Comparison of ENCODE assay signal across 13 mouse cellular contexts in genomic region chr5:149852516-149852915, GRCm38 (mm10).
DNase-seq lines count a peak whose midpoint lies in the region; ATAC-seq and TF ChIP-seq lines count a peak whose summit lies in the region.
"Had no signal": no experiment of that assay in that cellular context is flagged by ENCODE, and none has a peak within 500 bp of the region (broad histone marks: within the 10 kb centered on the region; RNA-seq: fewer than 3 reads in every experiment).

No protein-coding gene starts in this region.

- no peaks in the 10 kb centered on the region for H3K9me3 ChIP-seq in hindbrain, postnatal 0 days (ENCODE audit: low read length)
- no peaks in the 10 kb centered on the region for H3K9me3 ChIP-seq in hindbrain, embryonic 13.5 days
- no peaks in the 10 kb centered on the region for H3K9me3 ChIP-seq in limb, embryonic 13.5 days
- no peaks in the 10 kb centered on the region for H3K9me3 ChIP-seq in stomach, postnatal 0 days (ENCODE audit: control insufficient read depth, low read length)
- no peaks in the 10 kb centered on the region for H3K9me3 ChIP-seq in neural tube, embryonic 15.5 days (replicated peaks)

- TF ChIP-seq EP300 in stomach, postnatal 0 days (optimal IDR thresholded peaks at IDR 0.05): no peak

- no peak overlapping the region for H3K9ac ChIP-seq in hindbrain, postnatal 0 days (replicated peaks; ENCODE audit: low read length)
- H3K9ac ChIP-seq in hindbrain, embryonic 13.5 days: no peak overlapping the region
- no peak overlapping the region for H3K9ac ChIP-seq in limb, embryonic 13.5 days
- H3K9ac ChIP-seq in stomach, postnatal 0 days (ENCODE audit: low read length): no peak overlapping the region
- no peak overlapping the region for H3K9ac ChIP-seq in neural tube, embryonic 15.5 days (replicated peaks)

- H3K27ac ChIP-seq in hindbrain, postnatal 0 days: no peak overlapping the region
- no peak overlapping the region for H3K27ac ChIP-seq in hindbrain, embryonic 13.5 days
- no peak overlapping the region for H3K27ac ChIP-seq in limb, embryonic 13.5 days
- H3K27ac ChIP-seq in stomach, postnatal 0 days (replicated peaks): no peak overlapping the region
- no peak overlapping the region for H3K27ac ChIP-seq in neural tube, embryonic 15.5 days (replicated peaks)
- H3K27ac ChIP-seq: layer of hippocampus, adult 2 months had no signal

- H3K4me2 ChIP-seq in hindbrain, postnatal 0 days (ENCODE audit: low read depth, low read length): peak overlapping the region; percentile 10; the same call in 1 of the 2 replicates
- H3K4me2 ChIP-seq in hindbrain, embryonic 13.5 days: no peak overlapping the region
- H3K4me2 ChIP-seq in limb, embryonic 13.5 days (replicated peaks): peak overlapping the region; percentile 46
- H3K4me2 ChIP-seq in stomach, postnatal 0 days (replicated peaks; ENCODE audit: low read depth): peak overlapping the region; percentile 27
- no peak overlapping the region for H3K4me2 ChIP-seq in neural tube, embryonic 15.5 days

- no peak overlapping the region for H3K4me3 ChIP-seq in hindbrain, postnatal 0 days (ENCODE audit: low read length)
- no peak overlapping the region for H3K4me3 ChIP-seq in hindbrain, embryonic 13.5 days
- peak overlapping the region; percentile 17; the same call in 1 of the 2 replicates for H3K4me3 ChIP-seq in limb, embryonic 13.5 days
- no peak overlapping the region for H3K4me3 ChIP-seq in stomach, postnatal 0 days (ENCODE audit: low read depth, low read length)
- H3K4me3 ChIP-seq in neural tube, embryonic 15.5 days (replicated peaks): no peak overlapping the region
- H3K4me3 ChIP-seq: layer of hippocampus, adult 2 months had no signal

- no peaks in the 10 kb centered on the region for H3K27me3 ChIP-seq in hindbrain, postnatal 0 days (ENCODE audit: insufficient read depth, low read length)
- H3K27me3 ChIP-seq in hindbrain, embryonic 13.5 days: no peaks in the 10 kb centered on the region
- H3K27me3 ChIP-seq in limb, embryonic 13.5 days: 0 out of 2 replicates have a peak, but pooled peaks cover 12% of the 10 kb centered on the region
- H3K27me3 ChIP-seq in stomach, postnatal 0 days (ENCODE audit: control insufficient read depth, insufficient read depth, low read length): no peaks in the 10 kb centered on the region
- no peaks in the 10 kb centered on the region for H3K27me3 ChIP-seq in neural tube, embryonic 15.5 days (replicated peaks)
- H3K27me3 ChIP-seq: megakaryocyte, embryonic 14.5 days had no signal

- DNase-seq in hindbrain, postnatal 0 days (ENCODE audit: low spot score): no peak
- peak; percentile 20 for DNase-seq in thymus, postnatal 14 days
- no peak for DNase-seq in thymus, adult 18-20 months
- DNase-seq in stomach, postnatal 0 days (ENCODE audit: low spot score): no peak
- DNase-seq in ovary, adult 18-20 months (ENCODE audit: low spot score): no peak
- DNase-seq: adrenal gland, postnatal 25 days; cerebellum, postnatal 25 days had no signal

- no peaks in the 10 kb centered on the region for H3K4me1 ChIP-seq in hindbrain, postnatal 0 days (ENCODE audit: insufficient read depth, low read length)
- H3K4me1 ChIP-seq in hindbrain, embryonic 13.5 days (replicated peaks): no peaks in the 10 kb centered on the region
- no peaks in the 10 kb centered on the region for H3K4me1 ChIP-seq in limb, embryonic 13.5 days
- no peaks in the 10 kb centered on the region for H3K4me1 ChIP-seq in stomach, postnatal 0 days (replicated peaks; ENCODE audit: control insufficient read depth, insufficient read depth)
- 0 out of 2 replicates have a peak, but pooled peaks cover 4% of the 10 kb centered on the region for H3K4me1 ChIP-seq in neural tube, embryonic 15.5 days
- H3K4me1 ChIP-seq: megakaryocyte, embryonic 14.5 days had no signal

- WGBS in hindbrain, postnatal 0 days: 54% methylated on average over 16 of the region's 16 CpGs
- WGBS in hindbrain, embryonic 13.5 days: 53% methylated on average over 16 of the region's 16 CpGs
- WGBS in limb, embryonic 13.5 days: 43% methylated on average over 16 of the region's 16 CpGs
- 34% methylated on average over 16 of the region's 16 CpGs for WGBS in stomach, postnatal 0 days
- WGBS in neural tube, embryonic 15.5 days: 62% methylated on average over 16 of the region's 16 CpGs

- H3K36me3 ChIP-seq in hindbrain, postnatal 0 days (ENCODE audit: insufficient read depth, low read length): no peaks in the 10 kb centered on the region
- H3K36me3 ChIP-seq in hindbrain, embryonic 13.5 days: no peaks in the 10 kb centered on the region
- no peaks in the 10 kb centered on the region for H3K36me3 ChIP-seq in limb, embryonic 13.5 days
- no peaks in the 10 kb centered on the region for H3K36me3 ChIP-seq in stomach, postnatal 0 days (ENCODE audit: control insufficient read depth, insufficient read depth, low read length)
- H3K36me3 ChIP-seq in neural tube, embryonic 15.5 days: no peaks in the 10 kb centered on the region
- H3K36me3 ChIP-seq: G1E had no signal

- no peak for ATAC-seq in hindbrain, postnatal 0 days
- ATAC-seq in hindbrain, embryonic 13.5 days (ENCODE audit: low FRiP score): no peak
- no peak for ATAC-seq in limb, embryonic 13.5 days (ENCODE audit: low FRiP score, low read depth)
- ATAC-seq in stomach, postnatal 0 days (ENCODE audit: low FRiP score, low TSS enrichment): no peak
- no peak for ATAC-seq in neural tube, embryonic 15.5 days (ENCODE audit: low FRiP score)

- no peak for TF ChIP-seq CTCF in hindbrain, postnatal 0 days (IDR thresholded peaks at IDR 0.05; ENCODE audit: low read depth)
- TF ChIP-seq CTCF in stomach, postnatal 0 days (IDR thresholded peaks at IDR 0.05; ENCODE audit: low read depth): no peak

Comparison
In these comparisons a context has a peak if more than half of its experiments do, and no peak if none do; other contexts are left out.
1. H3K4me2 ChIP-seq: peak in hindbrain, postnatal 0 days (single experiment), limb, embryonic 13.5 days (single experiment) and stomach, postnatal 0 days (single experiment); none in hindbrain, embryonic 13.5 days (single experiment) and neural tube, embryonic 15.5 days (single experiment).